In genomic region chr17:46728904-46729318, GRCm38 (mm10) we compare ENCODE assay signal across 9 mouse cellular contexts. TPM values are rescaled to one million over a fixed set of nuclear protein-coding genes. Genes with fewer than 3 reads are reported as not detected.
DNase-seq lines count a peak whose midpoint lies in the region; ATAC-seq lines count a peak whose summit lies in the region.
"Had no signal": no experiment of that assay in that cellular context is flagged by ENCODE, and none has a peak within 500 bp of the region (broad histone marks: within the 10 kb centered on the region; RNA-seq: fewer than 3 reads in every experiment).

TSS of gene Gnmt (minus strand) at chr17:46729168.

- H3K36me3 ChIP-seq in heart, embryonic 14.5 days (ENCODE audit: control insufficient read depth, insufficient read depth, low read length), result peaks cover 4% of the 10 kb centered on the region; the same call in 1 of the 2 replicates
- no peaks in the 10 kb centered on the region for H3K36me3 ChIP-seq in embryonic facial prominence, embryonic 11.5 days (replicated peaks; ENCODE audit: control insufficient read depth, insufficient read depth, low read depth, low read length)
- peaks cover 13% of the 10 kb centered on the region; the same call in 1 of the 2 replicates for H3K36me3 ChIP-seq in kidney, embryonic 14.5 days (ENCODE audit: control insufficient read depth, insufficient read depth, low read length)
- H3K36me3 ChIP-seq in lung, embryonic 16.5 days (ENCODE audit: control insufficient read depth, insufficient read depth, low read length), result peaks cover 3% of the 10 kb centered on the region; the same call in 1 of the 2 replicates

- no peaks in the 10 kb centered on the region for H3K9me3 ChIP-seq in heart, embryonic 14.5 days (ENCODE audit: control insufficient read depth, low read length)
- H3K9me3 ChIP-seq in embryonic facial prominence, embryonic 11.5 days (replicated peaks; ENCODE audit: control insufficient read depth, low read length), result no peaks in the 10 kb centered on the region
- H3K9me3 ChIP-seq in kidney, embryonic 14.5 days (ENCODE audit: control insufficient read depth, low read length), result no peaks in the 10 kb centered on the region
- no peaks in the 10 kb centered on the region for H3K9me3 ChIP-seq in lung, embryonic 16.5 days (ENCODE audit: control insufficient read depth, low read length)

- no peak within 1 kb of the TSS for H3K4me3 ChIP-seq in heart, embryonic 14.5 days (ENCODE audit: control insufficient read depth in 1 of 2, insufficient read depth in 1 of 2, low read depth in 1 of 2, low read length in 2 of 2)
- H3K4me3 ChIP-seq in embryonic facial prominence, embryonic 11.5 days (ENCODE audit: low read depth, low read length), result no peak within 1 kb of the TSS
- peak within 1 kb of the TSS; percentile 10; the same call in 1 of the 2 replicates for H3K4me3 ChIP-seq in kidney, embryonic 14.5 days (ENCODE audit: low read length)
- peak within 1 kb of the TSS; percentile 41 for H3K4me3 ChIP-seq in lung, embryonic 16.5 days (ENCODE audit: low read length)

- H3K9ac ChIP-seq in heart, embryonic 14.5 days (ENCODE audit: low read length), result peak within 1 kb of the TSS; percentile 34; the same call in 1 of the 2 replicates
- H3K9ac ChIP-seq in embryonic facial prominence, embryonic 11.5 days (replicated peaks; ENCODE audit: low read length), result no peak within 1 kb of the TSS
- 0 out of 2 replicates have a peak within 1 kb of the TSS, but pooled peaks have one; percentile 37 for H3K9ac ChIP-seq in kidney, embryonic 14.5 days (ENCODE audit: low read depth, low read length)
- peak within 1 kb of the TSS; percentile 43; the same call in 1 of the 2 replicates for H3K9ac ChIP-seq in lung, embryonic 16.5 days (ENCODE audit: low read length)

- peak within 1 kb of the TSS; percentile 44; the same call in 1 of the 2 replicates for H3K4me2 ChIP-seq in heart, embryonic 14.5 days (ENCODE audit: low read length)
- H3K4me2 ChIP-seq in embryonic facial prominence, embryonic 11.5 days (ENCODE audit: low read depth, low read length), result peak within 1 kb of the TSS; percentile 8; the same call in 1 of the 2 replicates
- peak within 1 kb of the TSS; percentile 40 for H3K4me2 ChIP-seq in kidney, embryonic 14.5 days (replicated peaks; ENCODE audit: low read depth, low read length)
- peak within 1 kb of the TSS; percentile 58 for H3K4me2 ChIP-seq in lung, embryonic 16.5 days (ENCODE audit: low read depth, low read length)

- no peak for DNase-seq in heart, adult 9 months (ENCODE audit: low spot score in 2 of 2)
- DNase-seq in embryonic facial prominence, embryonic 11.5 days (ENCODE audit: low spot score), result no peak
- DNase-seq in right cerebral cortex, adult 18-20 months, result no peak
- no peak for DNase-seq in layer of hippocampus, postnatal 10 days (ENCODE audit: low spot score in 2 of 2)
- DNase-seq in ovary, postnatal 36 days (ENCODE audit: low spot score), result no peak

- no peak for ATAC-seq in heart, embryonic 14.5 days (ENCODE audit: insufficient number of reproducible peaks, insufficient read depth, low FRiP score, low read depth)
- no peak for ATAC-seq in embryonic facial prominence, embryonic 11.5 days (replicated peaks; ENCODE audit: insufficient number of reproducible peaks, low FRiP score, low TSS enrichment, low read depth)
- ATAC-seq in kidney, embryonic 14.5 days (ENCODE audit: low FRiP score, low TSS enrichment), result peak; percentile 54
- peak; percentile 64 for ATAC-seq in lung, embryonic 16.5 days (ENCODE audit: low read depth)

- H3K27ac ChIP-seq in heart, embryonic 14.5 days (replicated peaks in 1 of 2; ENCODE audit: control insufficient read depth in 1 of 2, insufficient read depth in 1 of 2, low read depth in 2 of 2, low read length in 2 of 2), result no peak within 1 kb of the TSS
- no peak within 1 kb of the TSS for H3K27ac ChIP-seq in embryonic facial prominence, embryonic 11.5 days (replicated peaks; ENCODE audit: low read depth, low read length)
- no peak within 1 kb of the TSS for H3K27ac ChIP-seq in kidney, embryonic 14.5 days (ENCODE audit: low read depth, low read length)
- H3K27ac ChIP-seq in lung, embryonic 16.5 days (ENCODE audit: low read length), result no peak within 1 kb of the TSS

- H3K4me1 ChIP-seq in heart, embryonic 14.5 days (ENCODE audit: control insufficient read depth in 2 of 2, insufficient read depth in 2 of 2, low read length in 2 of 2), result peaks cover 7 to 23% of the 10 kb centered on the region in 2 experiments; a peak in 3 of 4 replicates
- no peaks in the 10 kb centered on the region for H3K4me1 ChIP-seq in embryonic facial prominence, embryonic 11.5 days (ENCODE audit: control insufficient read depth, insufficient read depth, low read length)
- no peaks in the 10 kb centered on the region for H3K4me1 ChIP-seq in kidney, embryonic 14.5 days (ENCODE audit: control insufficient read depth, insufficient read depth, low read length)
- peaks cover 7% of the 10 kb centered on the region for H3K4me1 ChIP-seq in lung, embryonic 16.5 days (replicated peaks; ENCODE audit: control insufficient read depth, insufficient read depth, low read length)

- WGBS in heart, embryonic 14.5 days, result 12% methylated on average over 24 of the region's 24 CpGs
- WGBS in embryonic facial prominence, embryonic 11.5 days, result 12% methylated on average over 24 of the region's 24 CpGs
- WGBS in kidney, embryonic 14.5 days, result 12% methylated on average over 24 of the region's 24 CpGs
- 13% methylated on average over 24 of the region's 24 CpGs for WGBS in lung, embryonic 16.5 days

- peaks cover 18% of the 10 kb centered on the region for H3K27me3 ChIP-seq in heart, embryonic 14.5 days (ENCODE audit: control insufficient read depth, insufficient read depth, low read length)
- peaks cover 6% of the 10 kb centered on the region for H3K27me3 ChIP-seq in embryonic facial prominence, embryonic 11.5 days (ENCODE audit: control insufficient read depth, insufficient read depth, low read length)
- H3K27me3 ChIP-seq in kidney, embryonic 14.5 days (ENCODE audit: control insufficient read depth, insufficient read depth, low read length), result peaks cover 9% of the 10 kb centered on the region
- peaks cover 16% of the 10 kb centered on the region; the same call in 1 of the 2 replicates for H3K27me3 ChIP-seq in lung, embryonic 16.5 days (ENCODE audit: control insufficient read depth, insufficient read depth, low read depth, low read length)

RNA-seq across cellular contexts. Expression of gene Gnmt, which starts in this region (rescaled TPM):
- polyA plus RNA-seq in heart, embryonic 14.5 days (2014; fragmentation: Nextera tagmentation; extraction: Ambion mirVana), result 1.6 TPM in 2 replicates
- polyA plus RNA-seq in embryonic facial prominence, embryonic 11.5 days (2014; fragmentation: Nextera tagmentation; extraction: Ambion mirVana), result 0.35 and 0.62 TPM in 2 replicates
- 0.43 and 1.0 TPM in 2 replicates for polyA plus RNA-seq in kidney, embryonic 14.5 days (2014; fragmentation: Nextera tagmentation; extraction: Ambion mirVana)
- polyA plus RNA-seq in lung, embryonic 16.5 days (2015; fragmentation: Nextera tagmentation; extraction: Ambion mirVana), result 2.5 and 5.2 TPM in 2 replicates
- under 1 TPM; 0.33 to 0.59 TPM for total RNA-seq in layer of hippocampus, postnatal 10 days (2021)
- total RNA-seq: hematopoietic stem cell, adult 5-6 weeks had no signal

Comparison
In these comparisons a context has a peak if more than half of its experiments do, and no peak if none do; other contexts are left out.
1. ATAC-seq: peak in kidney, embryonic 14.5 days (single experiment) and lung, embryonic 16.5 days (single experiment); none in heart, embryonic 14.5 days (single experiment) and embryonic facial prominence, embryonic 11.5 days (single experiment).
2. H3K4me2 ChIP-seq: peak in every context shown above with its lines; median percentile 58 in lung, embryonic 16.5 days; 44 in heart, embryonic 14.5 days; 40 in kidney, embryonic 14.5 days; 8 in embryonic facial prominence, embryonic 11.5 days.
3. H3K4me3 ChIP-seq: peak in kidney, embryonic 14.5 days (single experiment) and lung, embryonic 16.5 days (single experiment); none in heart, embryonic 14.5 days (0 of 2) and embryonic facial prominence, embryonic 11.5 days (single experiment).